Comparison of ENCODE assay signal across 23 mouse cellular contexts in the genomic region with DNA sequence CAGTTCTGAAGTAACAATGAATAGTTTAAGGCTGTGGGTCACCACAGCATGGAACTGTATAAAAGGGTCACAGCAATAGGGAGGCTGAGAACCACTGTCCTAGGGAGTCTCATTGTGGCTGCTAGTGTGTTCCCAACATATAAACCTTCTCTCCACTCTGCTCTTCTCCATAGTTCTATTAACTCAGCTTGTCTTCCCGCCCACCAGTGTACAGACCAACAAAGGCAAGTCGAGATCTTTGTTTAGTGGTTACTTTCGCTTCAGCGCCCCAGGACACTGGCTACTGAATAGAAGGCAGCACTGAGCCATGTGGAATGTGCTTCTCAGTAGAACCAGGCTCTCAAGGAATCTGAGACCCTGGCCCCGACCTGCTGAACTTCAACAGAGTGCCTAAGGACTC. TPM values are rescaled to one million over a fixed set of nuclear protein-coding genes. Genes with fewer than 3 reads are reported as not detected.
DNase-seq lines count a peak whose midpoint lies in the region; ATAC-seq lines count a peak whose summit lies in the region.
"Had no signal": no experiment of that assay in that cellular context is flagged by ENCODE, and none has a peak within 500 bp of the region (broad histone marks: within the 10 kb centered on the region; RNA-seq: fewer than 3 reads in every experiment).

No protein-coding gene starts in this region.

- H3K4me3 ChIP-seq in hindbrain, embryonic 10.5 days, result no peak overlapping the region
- no peak overlapping the region for H3K4me3 ChIP-seq in hindbrain, embryonic 13.5 days
- H3K4me3 ChIP-seq in forebrain, embryonic 12.5 days (replicated peaks), result no peak overlapping the region
- H3K4me3 ChIP-seq: erythroblast, embryonic 14.5 days; hindbrain, embryonic 15.5 days; limb, embryonic 15.5 days; myocyte; stomach, embryonic 15.5 days had no signal

- H3K4me1 ChIP-seq in hindbrain, embryonic 10.5 days (replicated peaks), result peaks cover 11% of the 10 kb centered on the region; the same call in 1 of the 2 replicates
- H3K4me1 ChIP-seq in hindbrain, embryonic 13.5 days (replicated peaks), result 0 out of 2 replicates have a peak, but pooled peaks cover 2% of the 10 kb centered on the region
- peaks cover 11% of the 10 kb centered on the region; the same call in 1 of the 2 replicates for H3K4me1 ChIP-seq in forebrain, embryonic 12.5 days
- H3K4me1 ChIP-seq: hindbrain, embryonic 15.5 days; stomach, embryonic 15.5 days had no signal

- H3K27me3 ChIP-seq in hindbrain, embryonic 10.5 days (ENCODE audit: insufficient read depth, poor library complexity, severe bottlenecking), result peaks cover 90% of the 10 kb centered on the region
- H3K27me3 ChIP-seq in hindbrain, embryonic 13.5 days, result peaks cover 70% of the 10 kb centered on the region
- H3K27me3 ChIP-seq in forebrain, embryonic 12.5 days, result peaks cover 39% of the 10 kb centered on the region
- H3K27me3 ChIP-seq: limb, embryonic 15.5 days; stomach, embryonic 15.5 days had no signal

- H3K9ac ChIP-seq in hindbrain, embryonic 13.5 days, result no peak overlapping the region
- H3K9ac ChIP-seq in forebrain, embryonic 12.5 days, result no peak overlapping the region
- H3K9ac ChIP-seq: hindbrain, embryonic 15.5 days; limb, embryonic 15.5 days; stomach, embryonic 15.5 days had no signal

- H3K9me3 ChIP-seq in hindbrain, embryonic 10.5 days, result peaks cover 10% of the 10 kb centered on the region
- peaks cover 12% of the 10 kb centered on the region; the same call in 1 of the 2 replicates for H3K9me3 ChIP-seq in hindbrain, embryonic 13.5 days
- H3K9me3 ChIP-seq in forebrain, embryonic 12.5 days, result no peaks in the 10 kb centered on the region
- H3K9me3 ChIP-seq: hindbrain, embryonic 15.5 days; limb, embryonic 15.5 days; stomach, embryonic 15.5 days had no signal

- 27% methylated on average over 5 of the region's 5 CpGs for WGBS in hindbrain, embryonic 10.5 days
- 11% methylated on average over 5 of the region's 5 CpGs for WGBS in hindbrain, embryonic 13.5 days
- 15% methylated on average over 5 of the region's 5 CpGs for WGBS in forebrain, embryonic 12.5 days

- H3K36me3 ChIP-seq in hindbrain, embryonic 10.5 days, result no peaks in the 10 kb centered on the region
- H3K36me3 ChIP-seq in hindbrain, embryonic 13.5 days, result no peaks in the 10 kb centered on the region
- H3K36me3 ChIP-seq in forebrain, embryonic 12.5 days (replicated peaks), result no peaks in the 10 kb centered on the region
- H3K36me3 ChIP-seq: hindbrain, embryonic 15.5 days; limb, embryonic 15.5 days; stomach, embryonic 15.5 days had no signal

- no peak overlapping the region for H3K4me2 ChIP-seq in hindbrain, embryonic 13.5 days
- no peak overlapping the region for H3K4me2 ChIP-seq in forebrain, embryonic 12.5 days
- H3K4me2 ChIP-seq: hindbrain, embryonic 15.5 days; limb, embryonic 15.5 days; stomach, embryonic 15.5 days had no signal

- peak; percentile 83 for DNase-seq in hindbrain, embryonic 10.5 days (ENCODE audit: low spot score)
- DNase-seq in embryo, embryonic 10.5 days (ENCODE audit: low spot score), result peak; percentile 83
- peak; percentile 70 for DNase-seq in mesoderm, embryonic 11.5 days (ENCODE audit: low read depth, low spot score)
- DNase-seq in lung, postnatal 14 days, result no peak
- no peak for DNase-seq in adipocyte (ENCODE audit: low spot score)
- DNase-seq in cerebellum, postnatal 4 days (ENCODE audit: low spot score in 2 of 2), result no peak
- DNase-seq: cerebellum, postnatal 36 days; kidney, adult 2 months; kidney, postnatal 25 days; layer of hippocampus, adult 9-11 months; lung, adult 18-20 months; thymus, postnatal 14 days had no signal

- H3K27ac ChIP-seq in hindbrain, embryonic 10.5 days, result no peak overlapping the region
- H3K27ac ChIP-seq in hindbrain, embryonic 13.5 days, result no peak overlapping the region
- H3K27ac ChIP-seq in forebrain, embryonic 12.5 days, result no peak overlapping the region
- H3K27ac ChIP-seq: hindbrain, embryonic 15.5 days; limb, embryonic 15.5 days; macrophage; stomach, embryonic 15.5 days had no signal

- no peak for ATAC-seq in hindbrain, embryonic 13.5 days (ENCODE audit: low FRiP score)
- ATAC-seq in forebrain, embryonic 12.5 days (ENCODE audit: low FRiP score), result peak; percentile 93
- ATAC-seq: activated CD4-positive, CD25-positive, alpha-beta regulatory T cell, adult 4 months had no signal

RNA-seq across cellular contexts. Expression of a gene that starts 7.5 kb away (rescaled TPM):
- 0.11 TPM in 1 of 2 replicates, not detected in the other for polyA plus RNA-seq in hindbrain, embryonic 10.5 days (2016; fragmentation: Nextera tagmentation; extraction: Ambion mirVana)
- 8.8 and 9.6 TPM in 2 replicates for polyA plus RNA-seq in hindbrain, embryonic 13.5 days (2015; fragmentation: Nextera tagmentation; extraction: Ambion mirVana)
- 0.93 and 1.1 TPM in 2 replicates for polyA plus RNA-seq in forebrain, embryonic 12.5 days (2016; fragmentation: Nextera tagmentation; extraction: Ambion mirVana)
- polyA plus RNA-seq: activated CD4-positive, CD25-positive, alpha-beta regulatory T cell, adult 4 months; erythroblast, embryonic 14.5 days; heart, embryonic 14.5 days; macrophage; myocyte; small intestine, adult 2 months had no signal

RNA-seq across cellular contexts. Expression of a gene that starts 36.6 kb away (rescaled TPM):
- not detected in 2 replicates for polyA plus RNA-seq in hindbrain, embryonic 10.5 days (2016; fragmentation: Nextera tagmentation; extraction: Ambion mirVana)
- not detected in 2 replicates for polyA plus RNA-seq in hindbrain, embryonic 13.5 days (2015; fragmentation: Nextera tagmentation; extraction: Ambion mirVana)
- not detected in 2 replicates for polyA plus RNA-seq in forebrain, embryonic 12.5 days (2016; fragmentation: Nextera tagmentation; extraction: Ambion mirVana)
- polyA plus RNA-seq: activated CD4-positive, CD25-positive, alpha-beta regulatory T cell, adult 4 months; erythroblast, embryonic 14.5 days; heart, embryonic 14.5 days; hindbrain, embryonic 15.5 days; kidney, adult 2 months; limb, embryonic 15.5 days; macrophage; myocyte; small intestine, adult 2 months; stomach, embryonic 15.5 days had no signal

RNA-seq across cellular contexts. Expression of a gene that starts 55.1 kb away (rescaled TPM):
- polyA plus RNA-seq in hindbrain, embryonic 10.5 days (2016; fragmentation: Nextera tagmentation; extraction: Ambion mirVana), result not detected in 2 replicates
- polyA plus RNA-seq in hindbrain, embryonic 13.5 days (2015; fragmentation: Nextera tagmentation; extraction: Ambion mirVana), result not detected in 2 replicates
- polyA plus RNA-seq in forebrain, embryonic 12.5 days (2016; fragmentation: Nextera tagmentation; extraction: Ambion mirVana), result not detected in 2 replicates
- polyA plus RNA-seq: activated CD4-positive, CD25-positive, alpha-beta regulatory T cell, adult 4 months; erythroblast, embryonic 14.5 days; heart, embryonic 14.5 days; hindbrain, embryonic 15.5 days; kidney, adult 2 months; limb, embryonic 15.5 days; macrophage; myocyte; small intestine, adult 2 months; stomach, embryonic 15.5 days had no signal

Comparison
In these comparisons a context has a peak if more than half of its experiments do, and no peak if none do; other contexts are left out.
1. DNase-seq: peak in hindbrain, embryonic 10.5 days (single experiment), embryo, embryonic 10.5 days (single experiment) and mesoderm, embryonic 11.5 days (single experiment); none in lung, postnatal 14 days (single experiment), adipocyte (single experiment) and cerebellum, postnatal 4 days (0 of 2).